Mouse (Mus musculus) urinary bladder, postnatal 10 days (tissue): ENCODE results near the gene Gck.
"Not testable (repeated sequence)": the region's sequence is repeated elsewhere in the genome, so short reads cannot be mapped to it uniquely, and the experiment has no call there.

Experiments
- DNase-seq: peaks from one replicate; pipeline ENCODE4 v3.0.0; 2022; ENCODE audit warnings: low spot score

The Gck gene

GRCm38 (mm10) chr11:5908642-5909041, 41.2 kb downstream of the Gck start:
- DNase-seq, result no peak

- DNase-seq, result no peak
Measured at GRCm38 (mm10) chr11:5907096-5907495, 42.8 kb downstream of the Gck start.

GRCm38 (mm10) chr11:5905778-5906518, 43.9 kb downstream of the Gck start:
- DNase-seq, result no peak

- DNase-seq, result no peak
Measured at GRCm38 (mm10) chr11:5904871-5905270, 45.0 kb downstream of the Gck start.

GRCm38 (mm10) chr11:5904357-5904756, 45.5 kb downstream of the Gck start:
- DNase-seq, result no peak

DNA sequence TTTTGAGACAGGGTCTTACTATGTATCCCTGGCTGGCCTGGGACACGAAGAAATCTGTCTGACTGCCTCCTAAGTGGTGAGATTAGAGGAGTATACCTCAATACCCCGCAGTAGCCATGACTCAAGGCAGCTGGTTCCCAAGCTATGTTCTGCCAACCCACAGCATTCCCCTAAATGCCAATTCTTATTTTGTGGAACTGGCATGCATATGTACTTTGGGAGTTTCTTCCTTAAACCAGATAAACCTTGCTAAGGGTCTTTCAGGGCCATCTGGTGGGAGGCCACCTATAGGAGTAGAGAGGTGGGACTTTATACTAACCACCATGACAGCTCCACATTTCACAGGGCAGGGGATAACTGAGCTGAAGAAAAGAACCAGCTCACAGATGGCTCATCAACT, 46.0 kb downstream of the Gck start:
- no peak for DNase-seq

DNA sequence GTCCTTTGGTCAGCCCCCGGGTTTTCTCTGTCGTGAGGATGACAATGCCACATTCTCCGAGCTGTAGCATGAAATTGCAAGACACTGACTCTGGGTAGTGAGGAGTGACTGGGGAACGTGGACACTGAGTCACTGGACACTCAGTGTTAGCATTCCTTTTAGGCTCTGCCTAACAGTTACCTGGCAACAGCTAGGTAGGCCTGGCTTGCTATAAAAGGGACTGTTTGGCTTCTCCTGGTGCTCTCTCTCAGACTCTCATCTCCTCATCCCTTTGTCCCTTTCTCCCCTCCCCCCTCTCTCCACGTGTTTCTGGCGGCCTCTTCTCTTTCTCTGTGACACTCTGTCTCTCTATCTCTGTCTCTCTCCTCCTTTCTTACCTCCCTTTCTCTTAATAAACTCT, 47.5 kb downstream of the Gck start:
- DNase-seq, result no peak

GRCm38 (mm10) chr11:5901950-5902349, 47.9 kb downstream of the Gck start:
- DNase-seq, result no peak

GRCm38 (mm10) chr11:5901320-5901719, 48.6 kb downstream of the Gck start:
- no peak for DNase-seq

DNA sequence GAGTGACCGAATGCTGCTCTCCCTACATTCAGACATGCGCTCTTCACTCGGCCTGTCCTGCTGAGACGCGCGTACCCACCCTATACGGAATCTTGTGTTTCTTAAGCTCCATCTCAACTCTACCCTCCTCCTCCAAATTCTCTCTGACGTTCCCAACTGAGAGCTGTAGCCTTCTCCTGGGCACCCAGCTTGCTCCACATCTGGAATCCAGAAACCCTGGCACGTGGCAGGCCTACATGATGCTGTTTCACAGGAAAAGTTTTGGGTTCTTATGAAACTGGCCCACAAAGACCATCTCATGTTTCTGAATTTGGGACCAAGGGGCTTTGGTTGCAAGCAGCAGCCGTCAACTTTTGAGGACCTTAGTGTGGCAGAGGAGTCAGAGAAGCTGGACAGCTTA, 50.6 kb downstream of the Gck start:
- no peak for DNase-seq

- no peak for DNase-seq
Measured at GRCm38 (mm10) chr11:5898531-5898930, 51.4 kb downstream of the Gck start, which contains the start of gene Myl7. TSS of gene Myl7 (minus strand) at chr11:5898782.

- DNase-seq, result no peak
Measured at GRCm38 (mm10) chr11:5897839-5898238, 52.0 kb downstream of the Gck start.

- no peak for DNase-seq
Measured at GRCm38 (mm10) chr11:5897230-5897629, 52.7 kb downstream of the Gck start.

DNA sequence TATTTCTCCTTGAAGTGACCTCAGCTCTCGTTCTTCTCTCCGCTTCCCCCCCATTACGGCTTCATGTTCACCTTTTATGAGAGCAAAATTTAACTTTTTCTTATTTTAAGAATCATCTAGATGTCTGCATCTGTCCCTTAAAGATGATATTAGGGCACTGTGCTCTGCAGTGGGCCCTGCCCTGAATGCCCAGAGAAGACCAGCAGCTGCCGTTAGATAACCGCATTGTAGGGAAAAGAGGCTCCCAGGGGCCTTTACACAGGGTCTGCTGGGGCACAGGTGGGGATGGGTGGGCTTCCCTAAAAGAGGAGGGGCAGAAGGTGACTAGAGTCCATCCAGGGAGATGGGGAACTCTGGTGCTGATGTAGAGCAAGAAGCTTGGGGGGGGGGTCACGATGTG, 56.1 kb downstream of the Gck start:
- DNase-seq, result no peak

GRCm38 (mm10) chr11:5892810-5893368, 57.0 kb downstream of the Gck start:
- no peak for DNase-seq

DNA sequence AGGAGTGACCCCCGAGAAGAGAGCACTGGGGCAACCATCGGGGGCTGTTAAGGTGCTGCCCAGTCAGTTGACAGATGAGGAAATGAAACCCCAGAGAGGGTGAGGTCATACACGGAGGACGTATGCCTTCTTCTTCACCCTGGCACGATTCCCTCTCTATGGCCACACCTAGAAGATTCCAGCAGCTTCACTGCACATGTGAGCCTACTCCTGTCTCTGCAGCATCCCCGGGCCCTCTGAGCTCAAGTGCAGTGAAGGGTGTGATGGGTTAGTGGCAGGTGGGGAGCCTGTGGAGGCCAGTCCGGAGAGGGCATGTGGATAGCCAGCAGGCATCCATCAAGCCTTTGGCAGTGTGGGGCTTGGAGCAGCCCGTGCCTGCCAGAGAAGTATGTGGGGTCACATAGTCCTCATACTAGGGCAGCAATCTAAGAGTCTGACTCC, 57.7 kb downstream of the Gck start:
- no peak for DNase-seq

DNA sequence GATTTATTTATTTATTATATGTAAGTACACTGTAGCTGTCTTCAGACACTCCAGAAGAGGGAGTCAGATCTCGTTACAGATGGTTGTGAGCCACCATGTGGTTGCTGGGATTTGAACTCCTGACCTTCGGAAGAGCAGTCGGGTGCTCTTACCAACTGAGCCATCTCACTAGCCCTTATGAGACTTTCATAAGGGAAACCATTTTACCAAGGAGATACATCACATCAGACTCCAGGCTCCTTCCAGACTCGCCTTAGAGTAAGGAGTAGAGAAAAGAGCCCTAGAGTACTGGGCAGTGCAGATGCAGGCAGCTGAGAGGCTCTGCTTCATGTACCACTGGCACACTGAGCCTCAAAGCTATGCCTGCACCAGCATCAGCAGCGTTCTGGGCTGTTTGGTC, 61.3 kb downstream of the Gck start:
- DNase-seq, result not testable (repeated sequence)

DNA sequence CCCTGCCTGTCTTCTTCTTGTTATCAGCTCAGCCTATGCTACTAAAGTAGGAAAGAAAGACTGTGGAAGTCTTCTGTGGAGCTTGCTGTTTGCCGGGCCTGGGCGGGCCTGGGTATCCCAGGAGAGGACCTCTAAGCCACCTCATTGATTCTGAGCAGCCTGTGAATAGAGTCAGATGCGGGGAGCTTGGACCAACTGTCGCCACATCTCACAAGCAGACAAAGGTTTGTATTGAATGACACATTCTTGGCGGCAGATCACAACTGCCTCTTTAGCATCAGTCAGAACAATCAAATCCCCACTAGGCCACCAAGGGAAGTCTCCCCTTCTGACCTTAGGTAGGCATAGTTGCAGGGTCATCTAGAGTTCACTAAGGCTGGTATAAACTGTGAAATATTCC, 62.6 kb downstream of the Gck start:
- no peak for DNase-seq

- no peak for DNase-seq
Measured at GRCm38 (mm10) chr11:5886187-5886586, 63.7 kb downstream of the Gck start.

GRCm38 (mm10) chr11:5882518-5882917, 67.4 kb downstream of the Gck start:
- DNase-seq, result no peak

DNA sequence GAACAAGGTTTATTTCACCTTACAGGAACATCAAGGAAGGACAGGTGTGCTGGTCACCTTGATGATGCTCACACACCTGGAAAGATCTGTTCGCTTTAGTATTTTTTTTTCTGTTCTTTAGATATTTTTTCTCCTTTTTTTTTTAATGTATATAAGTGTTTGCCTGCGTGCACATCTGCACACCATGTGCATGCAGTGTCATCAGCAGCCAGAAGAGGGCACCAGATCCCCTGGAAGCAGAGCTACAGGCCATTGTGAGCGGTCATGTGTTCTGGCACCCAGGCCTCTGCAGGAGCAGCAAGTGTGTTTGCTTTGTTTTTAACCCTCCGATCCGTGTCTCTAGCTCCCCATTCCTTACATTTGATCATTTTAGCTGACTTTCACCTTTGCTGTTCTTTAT, 70.0 kb downstream of the Gck start:
- DNase-seq, result no peak

DNA sequence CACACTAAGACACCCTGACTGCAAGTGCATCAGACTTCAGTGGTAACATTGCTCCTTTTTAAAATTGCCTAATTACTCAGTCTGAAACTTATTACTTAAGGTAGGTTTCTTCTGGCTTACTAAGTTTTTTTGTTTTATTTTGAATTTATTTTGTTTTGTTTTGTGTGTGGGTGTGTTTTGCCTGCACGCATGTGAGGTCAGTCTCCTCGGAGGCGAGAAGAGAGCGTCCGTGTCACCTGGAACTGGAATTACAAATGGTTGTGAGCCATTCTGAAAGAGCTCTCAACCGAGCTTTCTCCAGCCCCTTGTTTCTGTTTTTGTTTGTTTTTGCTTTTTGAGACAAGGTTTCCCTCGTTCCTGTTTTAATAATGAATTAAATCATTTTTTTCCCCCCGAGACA, 71.2 kb downstream of the Gck start:
- DNase-seq, result no peak

DNA sequence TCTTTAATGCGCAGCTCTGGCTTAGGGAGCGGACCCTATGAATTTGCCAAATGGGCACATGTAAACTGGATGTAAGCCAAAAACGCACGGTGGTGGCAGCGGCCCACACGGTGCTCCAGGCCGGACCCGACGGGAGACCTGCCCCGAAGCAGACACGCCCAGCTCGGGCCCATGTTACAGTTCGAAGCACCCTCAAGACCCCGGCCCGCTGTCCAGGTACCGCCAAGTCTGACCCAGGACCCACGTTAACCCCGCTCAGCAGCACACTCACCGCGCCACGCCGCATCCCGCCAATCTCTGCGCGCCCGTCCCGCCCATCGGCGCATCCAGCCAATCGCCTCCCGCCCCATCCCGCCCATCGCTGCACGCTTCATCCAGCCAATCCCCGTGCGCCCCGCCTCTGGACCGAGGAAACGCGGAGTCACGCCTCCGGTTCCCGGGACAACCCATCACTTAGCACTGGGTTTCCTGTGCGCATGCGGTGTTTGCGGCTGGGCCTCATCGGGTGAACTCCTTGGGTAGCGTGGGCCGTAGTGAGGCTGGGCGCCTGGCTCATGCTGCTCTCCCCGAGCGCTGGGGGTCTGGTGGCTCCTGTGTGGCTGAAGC, 71.9 kb downstream of the Gck start, which contains the start of gene Pold2:
Pold2 (minus strand) TSS at position 372 of the 606 bp plus-strand sequence.
- peak; percentile 82 for DNase-seq
